Mouse (Mus musculus) adrenal gland, adult 10 weeks (tissue): Measurements from ENCODE around the gene Snca. TPM values are rescaled to one million over a fixed set of nuclear protein-coding genes. Genes with fewer than 3 reads are reported as not detected.

Experiments
- polyA plus RNA-seq: library from polyadenylated mRNA; stranded (reverse); fragments of 350-450 nt; fragmentation: Illumina TruSeq; extraction: RNeasy Lipid Tissue Mini Kit (QIAGEN cat#74804); gene quantifications from one replicate; pipeline ENCODE4 v1.2.3, GENCODE M21; 2014; ENCODE audit warnings: low read depth, low replicate concordance

Gene Snca
- 3.8 TPM for polyA plus RNA-seq

DNA sequence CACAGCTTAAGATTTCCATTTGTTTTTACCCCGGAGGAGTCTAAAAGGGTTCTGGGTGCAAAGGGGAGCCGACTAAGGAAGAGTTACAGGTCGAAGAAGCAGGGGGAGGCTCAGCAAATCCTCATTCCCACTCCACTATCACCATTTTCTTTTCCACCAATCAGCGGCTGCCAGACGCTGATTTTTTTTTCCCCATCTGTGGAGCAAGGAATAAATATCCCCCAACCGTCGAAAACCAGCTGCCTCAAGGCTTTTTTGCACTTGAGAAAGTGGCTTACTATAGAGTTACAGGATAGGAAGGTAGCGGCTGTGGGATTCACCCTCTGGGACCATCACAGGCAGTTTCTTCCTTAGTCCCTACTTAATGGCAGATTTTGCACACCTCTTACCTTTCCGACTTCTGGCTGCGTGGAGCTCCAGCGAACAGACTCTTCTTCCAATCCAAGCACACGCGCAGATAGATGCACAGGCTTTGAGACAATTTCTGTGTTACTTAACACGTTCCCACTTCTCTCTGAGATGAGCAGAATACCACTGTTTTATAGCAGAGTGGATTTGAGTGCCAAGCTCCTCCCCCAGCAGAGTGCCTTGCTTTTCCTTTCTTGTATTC lies at the start of gene Snca:
Gene Snca, minus strand, starts transcription at position 574 of the 610 bp plus-strand sequence.

Other genes with a start within 250 kb of the Snca start
- gene Mmrn1, start 95.1 kb upstream of the Snca start, polyA plus RNA-seq = 2.6 TPM